Mouse (Mus musculus): ENCODE results near the gene Pnpla6. TPM values are rescaled to one million over a fixed set of nuclear protein-coding genes. Genes with fewer than 3 reads are reported as not detected.

The Pnpla6 gene
- total RNA-seq (2021), result 10 to 100 TPM; 71.8 to 76.2 TPM
- long read RNA-seq, full-length matches to known transcripts, result 8 of 82 reads
- long read RNA-seq, partial matches to known transcripts, result 41 of 82 reads
- long read RNA-seq, other reads (novel, unspliced or antisense), result 33 of 82 reads

DNA sequence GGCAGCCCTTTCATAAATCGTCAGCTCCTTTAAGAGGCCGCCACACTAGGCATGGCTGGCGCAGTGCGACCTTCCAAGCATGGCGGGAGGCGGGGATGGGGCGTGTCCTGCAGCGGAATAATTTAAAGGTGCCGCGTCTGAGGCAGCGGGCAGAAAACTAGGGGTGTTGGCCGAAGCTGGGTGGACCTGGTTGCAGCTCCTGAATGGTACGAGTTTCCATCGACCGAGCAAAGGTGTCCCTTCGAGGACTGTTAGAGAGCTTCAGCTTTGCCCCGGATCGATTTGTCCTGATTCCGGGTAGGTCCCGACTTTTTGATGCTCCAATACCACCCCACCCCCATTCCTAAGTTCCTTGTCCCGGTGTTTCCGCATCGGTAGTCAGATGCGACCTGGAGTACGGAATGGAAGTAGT, at the start of gene Pnpla6:
TSS of gene Pnpla6 (plus strand) at position 125 of the 412 bp plus-strand sequence.
- peak; percentile 84 to 93 for DNase-seq (ENCODE audit: low spot score in 2 of 2)

GRCm38 (mm10) chr8:3467006-3467885, 47.9 kb upstream of the Pnpla6 start, which contains the start of gene Pex11g:
Pex11g (minus strand) TSS chr8:3467680.
- peak; percentile 71 to 83 for DNase-seq (ENCODE audit: low spot score in 2 of 2)

- no peak for DNase-seq (ENCODE audit: low spot score in 2 of 2)
Measured at GRCm38 (mm10) chr8:3467886-3468545, 47.2 kb upstream of the Pnpla6 start.

DNA sequence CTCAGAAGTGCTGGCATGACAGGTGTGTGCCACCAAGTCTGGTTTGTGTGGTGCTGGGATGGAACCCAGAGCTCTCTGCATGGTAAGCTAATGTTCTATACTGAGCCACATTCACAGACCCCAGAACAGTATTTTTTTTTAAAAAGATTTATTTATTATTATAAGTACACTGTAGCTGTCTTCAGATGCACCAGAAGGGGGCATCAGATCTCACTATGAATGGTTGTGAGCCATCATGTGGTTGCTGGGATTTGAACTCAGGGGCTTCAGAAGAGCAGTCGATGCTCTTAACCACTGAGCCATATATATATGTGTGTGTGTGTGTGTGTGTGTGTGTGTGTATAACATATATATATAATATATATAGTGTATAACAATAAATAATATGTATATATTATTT, 46.3 kb upstream of the Pnpla6 start:
- DNase-seq (ENCODE audit: low spot score in 2 of 2), result no peak

- no peak for DNase-seq (ENCODE audit: low spot score in 2 of 2)
Measured at GRCm38 (mm10) chr8:3470562-3470961, 44.6 kb upstream of the Pnpla6 start, which contains the start of gene Tex45. Tex45 (plus strand) TSS chr8:3470862.

DNA sequence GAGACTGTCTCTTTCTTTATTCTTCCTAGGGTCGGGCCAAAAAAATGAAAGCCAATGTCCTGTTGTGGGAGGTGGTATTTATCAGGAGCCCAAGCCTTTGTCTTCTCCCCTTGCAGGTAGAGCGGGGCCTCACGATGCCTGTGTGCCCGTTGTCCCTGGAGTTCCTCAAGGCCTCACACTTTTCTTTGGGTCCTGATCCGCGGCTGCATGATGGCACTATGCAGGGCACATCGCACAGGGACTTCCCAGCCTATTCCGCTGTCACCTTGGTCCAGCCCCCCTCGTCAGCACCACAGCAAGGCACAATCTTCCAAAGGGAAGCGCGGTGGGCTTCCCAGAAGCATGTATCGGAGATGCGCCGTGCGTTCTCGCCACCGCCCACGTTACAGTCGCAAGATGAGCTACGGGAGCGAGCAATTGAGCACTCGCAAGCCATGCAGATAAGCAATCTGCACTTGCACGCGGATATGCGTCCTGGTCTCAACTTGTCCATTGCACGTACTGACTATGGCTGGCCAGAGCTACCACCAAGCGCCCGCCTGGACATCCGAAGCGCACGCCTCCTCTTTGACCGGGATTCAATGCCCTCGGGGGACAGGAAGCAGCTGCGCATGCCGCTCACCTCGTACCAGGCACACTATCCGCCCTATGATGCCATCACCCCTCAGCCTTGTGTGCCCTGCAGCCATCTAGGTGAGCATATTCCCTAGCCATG, 39.3 kb upstream of the Pnpla6 start:
- DNase-seq (ENCODE audit: low spot score in 2 of 2), result no peak

DNA sequence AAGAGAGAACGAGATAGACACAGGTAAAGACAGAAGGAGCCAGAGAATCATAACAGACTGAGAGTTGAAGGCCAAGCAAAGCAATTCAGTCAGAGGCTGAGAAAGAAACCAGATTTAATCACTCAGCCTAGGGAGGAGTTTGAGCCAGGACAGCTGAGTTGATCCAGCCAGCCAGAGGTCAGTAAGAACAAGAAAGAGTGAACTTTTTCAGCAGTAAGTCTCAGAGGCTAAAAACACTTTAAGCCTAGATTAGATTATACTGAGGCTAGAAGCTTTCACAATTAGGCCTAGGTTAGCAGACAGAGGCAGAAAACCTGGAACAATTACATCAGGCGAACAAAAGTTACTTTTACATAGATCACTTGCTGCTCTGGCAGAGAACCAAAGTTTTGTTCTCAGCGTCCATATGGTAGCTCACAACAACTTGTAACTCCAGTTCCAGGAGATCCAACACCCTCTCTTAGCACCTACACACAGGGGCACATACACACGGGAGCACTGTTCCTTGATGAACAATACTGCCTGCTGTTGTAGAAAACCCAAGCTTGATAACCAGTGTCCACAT, 34.9 kb upstream of the Pnpla6 start:
- DNase-seq (ENCODE audit: low spot score in 2 of 2), result no peak

DNA sequence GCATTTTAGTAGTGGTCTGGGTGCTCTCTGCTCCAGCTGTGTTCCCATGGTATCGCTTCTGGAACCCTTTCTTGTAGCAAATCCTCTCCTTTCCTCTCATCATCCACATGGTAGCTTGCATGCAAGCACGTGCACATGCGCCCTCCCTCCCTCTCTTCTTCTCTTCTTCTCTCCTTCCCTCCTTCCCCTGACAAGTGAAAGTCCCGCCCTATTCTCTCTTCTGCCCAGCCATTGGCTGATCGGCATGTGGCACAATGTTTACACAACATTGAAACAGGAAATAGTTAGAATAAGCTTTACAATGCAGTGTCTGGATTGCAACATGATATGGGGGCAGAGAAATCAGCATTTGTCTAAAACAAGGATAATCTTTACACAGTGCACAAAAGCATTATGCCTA, 33.6 kb upstream of the Pnpla6 start:
- no peak for DNase-seq (ENCODE audit: low spot score in 2 of 2)

DNA sequence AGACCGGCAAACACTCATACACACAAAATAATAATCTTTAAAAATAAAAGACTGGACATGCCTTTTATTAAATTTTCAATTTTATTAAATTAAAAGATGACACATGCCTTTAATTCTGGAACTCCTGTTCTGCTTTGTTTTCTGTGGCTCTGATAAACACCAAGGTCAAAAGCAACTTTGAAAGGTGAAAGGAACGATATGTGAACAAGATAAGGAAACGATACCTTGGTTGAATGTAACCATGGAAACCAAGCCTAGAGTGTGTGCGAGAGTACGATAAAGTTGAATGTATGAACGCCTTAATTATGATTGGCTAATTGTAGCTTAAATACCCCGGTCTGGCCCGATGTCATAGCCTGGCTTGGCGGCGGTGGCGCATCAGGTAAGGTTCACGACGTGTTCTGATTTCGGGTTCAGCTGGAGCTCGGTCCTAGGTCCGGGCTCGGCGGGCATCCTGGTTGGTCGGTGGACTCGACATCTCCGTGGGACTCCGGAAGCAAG, 32.9 kb upstream of the Pnpla6 start:
- DNase-seq (ENCODE audit: low spot score in 2 of 2), result no peak

DNA sequence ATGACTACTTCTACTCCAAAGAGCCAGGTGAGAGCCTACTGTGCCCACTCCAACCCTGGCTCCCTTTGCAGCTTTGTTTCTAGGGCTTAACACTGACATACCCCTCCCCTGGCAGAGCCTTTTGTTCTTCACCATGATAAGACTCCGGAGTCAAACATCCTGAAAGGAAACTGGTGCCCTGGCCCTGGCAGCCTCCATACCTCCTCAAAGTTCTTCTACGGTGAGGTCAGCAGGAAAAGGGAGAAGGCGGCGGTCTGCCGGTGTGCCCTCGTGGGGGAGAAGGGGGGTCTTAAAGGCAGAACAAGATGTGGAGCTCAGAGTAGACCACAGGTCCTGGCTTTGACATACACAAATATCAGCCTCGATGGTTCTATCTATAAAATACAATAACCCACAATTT, 31.6 kb upstream of the Pnpla6 start:
- no peak for DNase-seq (ENCODE audit: low spot score in 2 of 2)

DNA sequence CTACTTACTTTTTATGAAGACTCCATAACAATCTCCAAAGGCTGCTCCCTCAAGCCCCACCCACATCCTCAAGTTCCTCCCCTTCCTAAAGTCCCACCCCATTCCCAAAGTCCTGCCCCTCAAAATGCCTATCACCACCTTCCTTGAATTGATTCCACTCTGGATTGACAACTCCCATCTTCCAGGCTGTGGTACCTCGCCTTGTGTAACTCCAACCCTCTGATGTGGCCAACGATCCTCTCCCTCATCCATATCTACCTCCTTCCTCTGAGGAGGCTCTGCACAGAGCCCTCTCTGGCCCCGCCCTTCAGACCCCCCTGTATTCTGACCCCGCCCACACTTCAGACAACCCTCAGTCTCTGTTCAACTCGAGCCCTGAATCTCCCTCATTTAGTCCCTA, 30.0 kb upstream of the Pnpla6 start:
- no peak for DNase-seq (ENCODE audit: low spot score in 2 of 2)

GRCm38 (mm10) chr8:3492901-3493844, 22.0 kb upstream of the Pnpla6 start, which contains the start of gene Zfp358:
Zfp358 (plus strand) TSS chr8:3493138.
- peak; percentile 28 to 73 for DNase-seq (ENCODE audit: low spot score in 2 of 2)

GRCm38 (mm10) chr8:3493845-3494208, 21.4 kb upstream of the Pnpla6 start:
- DNase-seq (ENCODE audit: low spot score in 2 of 2), result no peak

DNA sequence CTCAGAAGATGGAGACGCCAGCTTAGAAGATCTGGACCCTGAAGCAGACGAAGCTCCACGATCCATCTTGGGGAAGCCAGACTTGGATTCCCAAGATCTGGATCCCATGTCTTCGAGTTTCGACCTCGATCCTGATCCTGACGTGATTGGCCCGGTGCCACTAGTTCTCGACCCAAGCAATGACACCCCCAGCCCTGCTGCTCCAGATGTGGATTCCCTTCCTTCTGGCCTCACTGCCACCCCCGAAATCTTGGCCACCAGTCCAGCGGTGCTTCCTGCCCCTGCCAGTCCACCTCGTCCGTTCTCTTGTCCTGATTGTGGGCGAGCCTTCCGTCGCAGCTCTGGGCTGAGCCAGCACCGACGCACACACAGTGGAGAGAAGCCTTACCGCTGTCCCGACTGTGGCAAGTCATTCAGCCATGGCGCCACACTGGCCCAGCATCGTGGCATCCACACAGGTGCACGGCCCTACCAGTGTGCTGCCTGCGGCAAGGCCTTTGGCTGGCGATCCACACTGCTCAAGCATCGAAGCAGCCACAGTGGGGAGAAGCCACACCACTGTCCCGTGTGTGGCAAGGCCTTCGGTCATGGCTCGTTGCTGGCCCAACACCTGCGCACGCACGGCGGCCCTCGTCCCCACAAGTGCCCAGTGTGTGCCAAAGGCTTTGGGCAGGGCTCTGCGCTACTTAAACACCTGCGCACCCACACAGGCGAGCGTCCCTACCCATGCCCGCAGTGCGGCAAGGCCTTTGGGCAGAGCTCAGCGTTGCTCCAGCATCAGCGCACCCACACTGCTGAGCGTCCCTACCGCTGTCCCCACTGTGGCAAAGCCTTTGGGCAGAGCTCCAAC, 19.4 kb upstream of the Pnpla6 start:
- DNase-seq (ENCODE audit: low spot score in 2 of 2), result no peak

- DNase-seq (ENCODE audit: low spot score in 2 of 2), result no peak
Measured at GRCm38 (mm10) chr8:3496428-3496748, 18.8 kb upstream of the Pnpla6 start.

DNA sequence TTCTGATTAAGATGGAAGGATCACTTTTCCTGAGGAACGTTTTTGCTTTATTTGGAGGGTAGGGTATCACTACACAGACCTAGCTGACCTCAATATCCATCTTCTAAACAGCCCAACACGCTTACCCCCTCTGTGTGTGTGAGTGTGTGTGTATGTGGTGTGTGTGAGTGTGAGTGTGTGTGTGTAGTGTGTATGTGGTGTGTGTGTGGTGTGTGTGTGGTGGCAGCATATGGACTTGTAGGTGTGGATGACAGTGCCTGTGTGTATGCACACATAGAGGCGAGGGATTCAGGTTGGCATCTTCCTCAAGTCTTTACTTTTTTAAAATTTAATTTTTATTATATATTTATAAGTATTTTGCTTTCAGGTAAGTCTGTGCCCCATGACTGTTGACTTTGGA, 16.6 kb upstream of the Pnpla6 start:
- DNase-seq (ENCODE audit: low spot score in 2 of 2), result no peak

DNA sequence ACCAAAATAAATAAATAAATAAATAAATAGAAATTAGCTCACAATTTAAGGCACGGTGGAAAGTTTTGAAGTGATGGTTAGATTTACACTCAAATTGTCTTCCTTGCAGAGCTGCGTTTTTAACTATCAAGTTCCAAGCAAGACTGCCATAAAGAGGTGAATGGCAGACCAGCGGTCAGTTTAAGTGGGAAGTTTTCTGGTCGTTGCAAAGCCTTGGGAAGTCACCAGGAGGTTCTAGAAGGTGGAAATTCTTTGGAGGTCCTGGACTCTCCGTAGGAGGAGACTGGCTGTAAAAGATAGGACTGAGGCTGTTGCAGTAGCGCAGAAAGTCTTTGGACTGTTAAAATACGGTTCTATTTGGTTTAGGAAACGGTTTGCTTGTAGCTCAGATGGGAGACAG, 15.4 kb upstream of the Pnpla6 start:
- no peak for DNase-seq (ENCODE audit: low spot score in 2 of 2)

GRCm38 (mm10) chr8:3500235-3501090, 14.7 kb upstream of the Pnpla6 start, which contains the start of gene Mcoln1:
Mcoln1 (plus strand) TSS chr8:3500457.
- DNase-seq (ENCODE audit: low spot score in 2 of 2), result peak; percentile 97 to 99

Data from layer of hippocampus, adult 18-20 months (tissue).